Mouse (Mus musculus): Measurements from ENCODE around the gene Ppard.

Ppard gene

GRCm38 (mm10) chr17:28286964-28287363 is 54.5 kb downstream of the Ppard start:
- no peak for DNase-seq (ENCODE audit: low spot score)

- DNase-seq (ENCODE audit: low spot score): no peak
Observed at GRCm38 (mm10) chr17:28287578-28287977, 55.1 kb downstream of the Ppard start.

- DNase-seq (ENCODE audit: low spot score): no peak
Observed at GRCm38 (mm10) chr17:28287980-28288379, 55.5 kb downstream of the Ppard start.

GRCm38 (mm10) chr17:28290262-28290661 is 57.8 kb downstream of the Ppard start:
- no peak for DNase-seq (ENCODE audit: low spot score)

GRCm38 (mm10) chr17:28290671-28291070 is 58.2 kb downstream of the Ppard start:
- no peak for DNase-seq (ENCODE audit: low spot score)

DNA sequence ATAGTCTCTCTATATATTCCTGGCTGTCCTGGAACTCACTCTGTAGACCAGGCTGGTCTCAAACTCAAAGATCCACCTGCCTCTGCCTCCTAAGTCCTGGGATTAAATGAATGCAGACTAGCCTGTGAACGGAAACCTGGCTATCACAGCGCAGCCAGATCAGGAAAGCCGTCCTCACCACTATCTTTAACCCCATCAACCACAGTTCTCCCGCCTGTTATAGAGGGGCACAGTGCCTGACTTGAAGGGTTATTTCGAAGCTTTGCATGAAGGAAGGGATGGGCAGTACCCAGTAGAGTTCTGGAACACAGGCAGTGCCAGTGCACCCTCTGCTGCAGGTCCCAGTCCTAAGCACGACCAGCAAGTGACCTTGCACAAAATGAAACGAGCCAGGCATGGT is 58.8 kb downstream of the Ppard start:
- DNase-seq (ENCODE audit: low spot score): no peak

- no peak for DNase-seq (ENCODE audit: low spot score)
Observed at GRCm38 (mm10) chr17:28293716-28294115, 61.2 kb downstream of the Ppard start.

GRCm38 (mm10) chr17:28294449-28295333 is 62.2 kb downstream of the Ppard start:
- no peak for DNase-seq (ENCODE audit: low spot score)

DNA sequence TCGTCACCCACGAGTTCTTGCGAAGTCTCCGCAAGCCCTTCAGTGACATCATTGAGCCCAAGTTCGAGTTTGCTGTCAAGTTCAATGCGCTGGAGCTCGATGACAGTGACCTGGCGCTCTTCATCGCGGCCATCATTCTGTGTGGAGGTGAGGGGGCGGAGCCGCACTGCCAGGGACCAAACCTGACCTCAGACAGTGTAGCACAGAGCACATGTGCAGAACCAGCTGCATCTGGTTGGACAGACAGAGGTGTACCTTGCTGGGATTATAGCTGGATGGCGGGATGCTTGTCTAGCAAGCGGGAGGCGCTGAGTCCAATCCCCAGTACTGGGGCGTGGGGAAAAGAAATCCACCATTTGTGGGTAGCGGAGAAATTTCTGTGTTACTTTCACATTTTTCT is 66.4 kb downstream of the Ppard start:
- DNase-seq (ENCODE audit: low spot score): no peak

GRCm38 (mm10) chr17:28299669-28300320 is 67.3 kb downstream of the Ppard start:
- no peak for DNase-seq (ENCODE audit: low spot score)

- DNase-seq (ENCODE audit: low spot score): no peak
Observed at GRCm38 (mm10) chr17:28300323-28300722, 67.8 kb downstream of the Ppard start.

GRCm38 (mm10) chr17:28300850-28301249 is 68.3 kb downstream of the Ppard start:
- DNase-seq (ENCODE audit: low spot score): no peak

DNA sequence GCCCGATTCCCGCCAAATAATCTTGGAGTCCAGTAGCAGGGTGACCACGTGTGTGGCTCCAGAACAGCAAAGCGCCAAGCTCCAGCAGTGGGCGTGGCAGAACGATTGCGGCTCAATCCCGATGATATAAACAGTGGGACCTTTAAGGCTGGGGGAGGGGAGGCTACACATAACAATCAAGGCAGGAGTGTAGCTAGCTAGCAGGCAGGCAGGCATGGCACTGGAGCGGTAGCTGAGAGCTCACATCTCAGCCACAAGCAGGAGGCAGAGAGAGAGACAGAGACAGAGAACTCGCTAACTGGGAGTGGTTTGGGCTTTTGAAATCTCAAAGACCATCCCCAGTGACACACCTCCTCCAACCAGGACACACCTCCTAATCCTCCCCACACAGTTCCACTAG is 72.7 kb downstream of the Ppard start:
- DNase-seq (ENCODE audit: low spot score): no peak

- DNase-seq (ENCODE audit: low spot score): peak; percentile 68
Observed at GRCm38 (mm10) chr17:28308297-28309195, 76.0 kb downstream of the Ppard start.

- no peak for DNase-seq (ENCODE audit: low spot score)
Observed at GRCm38 (mm10) chr17:28310831-28311230, 78.3 kb downstream of the Ppard start.

GRCm38 (mm10) chr17:28311366-28312132 is 79.0 kb downstream of the Ppard start:
- no peak for DNase-seq (ENCODE audit: low spot score)

DNA sequence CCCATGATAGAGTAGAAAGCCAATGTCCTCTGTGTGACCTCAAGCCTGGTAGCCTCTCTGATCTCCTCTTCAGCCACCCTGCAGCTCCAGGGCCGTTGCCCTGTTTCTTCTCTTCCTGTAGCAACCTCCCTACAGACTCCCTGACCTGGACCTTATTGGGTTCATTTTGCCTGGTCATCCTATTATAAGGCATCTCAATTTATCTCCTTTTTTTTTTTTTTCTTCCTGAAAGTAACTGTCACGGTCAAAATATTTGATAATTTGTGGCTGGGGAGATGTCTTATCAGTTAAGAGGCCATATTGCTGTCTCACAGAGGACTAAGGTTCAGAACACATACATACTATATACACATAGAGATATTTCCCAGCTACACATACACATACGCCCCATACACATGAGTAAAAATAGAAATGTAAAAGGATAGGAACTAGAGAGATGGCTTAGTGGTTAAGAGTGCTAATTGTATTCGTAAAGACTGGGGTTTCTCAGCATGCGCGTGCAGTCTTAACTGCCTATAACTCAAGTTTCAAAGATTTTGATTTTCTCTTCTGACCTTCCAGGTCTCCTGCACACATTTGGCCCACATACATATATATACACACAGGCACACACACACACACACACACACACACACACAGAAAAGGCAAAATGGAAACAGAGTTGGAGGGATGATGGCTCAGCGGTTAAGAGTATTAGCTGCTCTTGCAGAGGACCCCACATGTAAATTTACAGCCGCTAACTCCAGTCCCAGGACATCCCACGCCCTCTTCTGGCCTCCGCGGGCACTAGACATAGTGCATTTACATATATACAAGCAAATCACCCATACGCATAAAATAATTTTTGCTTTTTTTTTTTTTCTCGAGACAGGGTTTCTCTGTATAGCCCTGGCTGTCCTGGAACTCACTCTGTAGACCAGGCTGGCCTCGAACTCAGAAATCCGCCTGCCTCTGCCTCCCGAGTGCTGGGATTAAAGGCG is 80.0 kb downstream of the Ppard start:
- no peak for DNase-seq (ENCODE audit: low spot score)

DNA sequence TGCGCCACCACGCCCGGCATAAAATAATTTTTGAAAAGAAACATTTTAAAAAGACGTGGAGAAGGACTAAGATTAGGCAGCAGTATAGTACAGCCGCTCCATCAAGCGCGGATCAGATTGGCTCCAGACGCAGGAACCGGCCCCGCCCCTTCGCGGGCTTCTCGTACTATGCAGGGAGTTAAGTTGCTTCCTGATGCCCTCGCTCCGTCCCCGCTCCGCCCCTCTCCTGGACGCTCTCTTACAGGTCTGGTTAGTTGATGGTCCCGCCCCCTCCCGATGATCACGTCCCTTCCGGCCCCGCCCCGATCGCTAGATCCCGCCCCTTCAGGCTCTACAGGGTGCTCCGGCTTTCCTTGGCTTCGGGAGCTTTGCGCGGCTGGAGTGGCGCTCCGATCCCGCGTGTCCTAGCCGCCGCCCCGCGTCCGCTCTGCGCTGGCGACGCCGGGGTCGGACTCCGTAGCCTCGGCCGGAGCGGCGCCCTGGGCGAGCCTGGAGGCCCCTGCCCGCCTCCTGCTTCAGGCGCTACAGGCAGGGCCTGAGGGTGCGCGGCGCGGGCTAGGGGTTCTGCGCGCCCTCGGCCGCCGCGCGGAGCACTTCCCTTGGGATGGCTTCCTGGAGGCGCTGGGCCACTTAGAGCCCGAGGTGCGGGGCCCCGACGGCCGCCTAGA is 80.8 kb downstream of the Ppard start, which contains the start of gene Fance:
Fance (plus strand) TSS at position 308 of the 668 bp plus-strand sequence.
- peak; percentile 97 for DNase-seq (ENCODE audit: low spot score)

DNA sequence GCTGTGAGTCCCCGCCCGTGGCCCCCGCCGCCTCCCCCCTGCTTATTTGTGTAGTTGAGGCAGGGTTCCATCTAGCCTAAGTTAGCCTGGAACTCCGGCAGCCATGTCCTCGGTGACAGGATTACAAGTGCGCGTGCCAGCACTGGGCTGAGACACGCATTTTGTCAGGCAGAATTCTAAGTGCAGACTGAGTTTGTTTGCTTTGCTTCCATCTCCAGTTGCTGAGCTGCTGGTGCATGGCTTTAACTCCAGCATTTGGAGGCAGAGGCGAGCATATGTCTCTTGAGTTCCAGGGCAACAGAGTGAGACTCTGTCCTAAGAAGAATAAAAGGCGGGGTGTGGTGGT is 81.4 kb downstream of the Ppard start:
- DNase-seq (ENCODE audit: low spot score): no peak
